Mouse (Mus musculus): ENCODE results near the gene Vezt. TPM values are rescaled to one million over a fixed set of nuclear protein-coding genes. Genes with fewer than 3 reads are reported as not detected.

Vezt gene
- total RNA-seq, 2 experiments from 2014 or later, result 40.3 to 50.5 TPM

GRCm38 (mm10) chr10:94034876-94035657 is 550 bp downstream of the Vezt start:
- Histone ChIP-seq H3K27ac (peak overlapping the region; percentile 82), H3K4me3 (peak overlapping the region; percentile 80)
- no peak for TF ChIP-seq CTCF (IDR thresholded peaks at IDR 0.05)
- intact Hi-C loops (cut with DNase I), result loop anchor here (1.0 to 5.0 kb wide), 2 partner anchors 81 to 218 kb away; no protein-coding TSS in a partner anchor
- peak; percentile 71 for DNase-seq

- DNase-seq, result no peak
- H3K27ac ChIP-seq, result no peak overlapping the region
- no peak for TF ChIP-seq CTCF (IDR thresholded peaks at IDR 0.05)
- no peak overlapping the region for H3K4me3 ChIP-seq
- intact Hi-C loops (cut with DNase I), result no loop called here
These were observed 4.5 kb downstream of the Vezt start for GRCm38 (mm10) chr10:94031164-94031563.

- no peak overlapping the region for H3K27ac ChIP-seq
- intact Hi-C loops (cut with DNase I), result no loop called here
- H3K4me3 ChIP-seq, result no peak overlapping the region
- TF ChIP-seq CTCF (IDR thresholded peaks at IDR 0.05), result no peak
- DNase-seq, result no peak
These were observed 7.1 kb downstream of the Vezt start for GRCm38 (mm10) chr10:94028493-94028892.

GRCm38 (mm10) chr10:94025079-94025478 is 10.5 kb downstream of the Vezt start:
- no peak for DNase-seq
- no peak overlapping the region for H3K27ac ChIP-seq
- no peak overlapping the region for H3K4me3 ChIP-seq
- intact Hi-C loops (cut with DNase I), result no loop called here
- no peak for TF ChIP-seq CTCF (IDR thresholded peaks at IDR 0.05)

GRCm38 (mm10) chr10:94021059-94021458 is 14.6 kb downstream of the Vezt start:
- no peak for TF ChIP-seq CTCF (IDR thresholded peaks at IDR 0.05)
- intact Hi-C loops (cut with DNase I), result no loop called here
- Histone ChIP-seq H3K4me3 (no peak overlapping the region), H3K27ac (no peak overlapping the region)
- no peak for DNase-seq

GRCm38 (mm10) chr10:94020587-94020986 is 15.0 kb downstream of the Vezt start:
- no peak for TF ChIP-seq CTCF (IDR thresholded peaks at IDR 0.05)
- H3K27ac ChIP-seq, result no peak overlapping the region
- intact Hi-C loops (cut with DNase I), result no loop called here
- DNase-seq, result no peak
- no peak overlapping the region for H3K4me3 ChIP-seq

GRCm38 (mm10) chr10:94017455-94017854 is 18.2 kb downstream of the Vezt start:
- TF ChIP-seq CTCF (IDR thresholded peaks at IDR 0.05), result no peak
- Histone ChIP-seq H3K27ac (no peak overlapping the region), H3K4me3 (no peak overlapping the region)
- DNase-seq, result no peak
- intact Hi-C loops (cut with DNase I), result no loop called here

GRCm38 (mm10) chr10:94014200-94014599 is 21.4 kb downstream of the Vezt start:
- DNase-seq, result no peak
- intact Hi-C loops (cut with DNase I), result loop anchor here (5.0 kb wide), 1 partner anchor 103 kb away; no protein-coding TSS in a partner anchor

GRCm38 (mm10) chr10:94013196-94013595 is 22.4 kb downstream of the Vezt start:
- peak; percentile 78 for TF ChIP-seq CTCF (IDR thresholded peaks at IDR 0.05)
- DNase-seq, result peak; percentile 67
- H3K27ac ChIP-seq, result no peak overlapping the region
- intact Hi-C loops (cut with DNase I), result loop anchor here (5.0 kb wide), 1 partner anchor 104 kb away; no protein-coding TSS in a partner anchor
- H3K4me3 ChIP-seq, result no peak overlapping the region

More at GRCm38 (mm10) chr10:94014200-94014599, 21.4 kb downstream of the Vezt start:
- Histone ChIP-seq H3K4me3 (no peak overlapping the region), H3K27ac (no peak overlapping the region)
- no peak for TF ChIP-seq CTCF (IDR thresholded peaks at IDR 0.05)

GRCm38 (mm10) chr10:94011024-94011423 is 24.6 kb downstream of the Vezt start:
- intact Hi-C loops (cut with DNase I), result loop anchor here (5.0 kb wide), 1 partner anchor 106 kb away; no protein-coding TSS in a partner anchor
- Histone ChIP-seq H3K4me3 (no peak overlapping the region), H3K27ac (no peak overlapping the region)
- no peak for DNase-seq
- TF ChIP-seq CTCF (IDR thresholded peaks at IDR 0.05), result no peak

GRCm38 (mm10) chr10:94009991-94010679 is 25.5 kb downstream of the Vezt start:
- Histone ChIP-seq H3K4me3 (no peak overlapping the region), H3K27ac (no peak overlapping the region)
- no peak for DNase-seq
- TF ChIP-seq CTCF (IDR thresholded peaks at IDR 0.05), result no peak
- intact Hi-C loops (cut with DNase I), result loop anchor here (5.0 kb wide), 1 partner anchor 107 kb away; no protein-coding TSS in a partner anchor

GRCm38 (mm10) chr10:94008356-94008755 is 27.3 kb downstream of the Vezt start:
- Histone ChIP-seq H3K4me3 (no peak overlapping the region), H3K27ac (no peak overlapping the region)
- no peak for TF ChIP-seq CTCF (IDR thresholded peaks at IDR 0.05)
- intact Hi-C loops (cut with DNase I), result no loop called here
- no peak for DNase-seq

- TF ChIP-seq CTCF (IDR thresholded peaks at IDR 0.05), result no peak
- intact Hi-C loops (cut with DNase I), result no loop called here
- no peak overlapping the region for H3K4me3 ChIP-seq
- H3K27ac ChIP-seq, result no peak overlapping the region
- no peak for DNase-seq
These were observed 35.4 kb downstream of the Vezt start for GRCm38 (mm10) chr10:94000223-94000622.

All from gastrocnemius, adult 2 months (tissue).